Mouse (Mus musculus) bone marrow, adult 2 months (tissue): ENCODE results near the gene Mtfp1.
"Not testable (repeated sequence)": the region's sequence is repeated elsewhere in the genome, so short reads cannot be mapped to it uniquely, and the experiment has no call there.

Source experiments
- CTCF ChIP-seq: fragments of 200-500 bp; IDR thresholded peaks from 2 replicates; pipeline ENCODE4 v1.5.1; 2011; ENCODE audit warnings: low read length, control low read depth; ENCODE audit not compliant: control insufficient read depth, insufficient read depth
- POLR2A ChIP-seq: fragments of 200-500 bp; IDR thresholded peaks from 2 replicates; pipeline ENCODE4 v1.6.1; 2011; ENCODE audit warnings: low read depth, mild to moderate bottlenecking, control low read depth, low read length, borderline replicate concordance; ENCODE audit not compliant: control insufficient read depth

DNA sequence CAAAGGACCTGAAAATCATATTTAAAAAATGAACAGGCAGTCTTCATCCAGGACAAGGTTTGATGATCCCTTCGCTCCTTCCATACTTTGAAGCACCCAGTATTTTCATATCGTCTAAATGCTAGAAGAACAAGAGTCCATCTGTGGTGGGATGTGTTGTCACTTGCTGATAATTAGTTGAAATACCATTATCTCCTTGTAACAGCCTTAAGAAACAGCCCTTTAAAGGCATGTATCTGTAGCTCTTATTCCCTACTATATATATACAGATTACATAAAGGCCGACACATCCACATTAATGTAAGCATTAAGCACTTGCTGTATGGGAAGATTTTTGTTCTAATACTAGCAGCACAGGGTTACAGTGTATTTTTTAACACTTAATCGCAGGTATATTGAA, 33.2 kb upstream of the Mtfp1 start:
- TF ChIP-seq CTCF, POLR2A: not testable (repeated sequence)
